Mouse (Mus musculus) liver, embryonic 14.5 days (tissue): ENCODE data around the gene 2210016F16Rik. TPM values are rescaled to one million over a fixed set of nuclear protein-coding genes. Genes with fewer than 3 reads are reported as not detected.

Experiments
- ATAC-seq: fragments of 200-750 bp; cut with Nextera tagmentation; 2 replicates; pipeline ENCODE4 v1.8.0; 2017; ENCODE audit warnings: moderate number of reproducible peaks, mild to moderate bottlenecking, moderate library complexity; ENCODE audit not compliant: insufficient read depth
- DNase-seq, 3 experiments: peaks; one replicate each; pipeline ENCODE4 v3.0.0-alpha.2; 2012 to 2013; ENCODE audit warnings: low read depth in 3 of 3, low spot score in 3 of 3
- H3K27ac ChIP-seq: fragments of 300-500 bp; sonication (generic); 2 replicates; pipeline ENCODE4 v1.5.1; 2014; ENCODE audit warnings: moderate library complexity, mild to moderate bottlenecking, control low read depth, inconsistent platforms
- H3K27me3 ChIP-seq: fragments of 300-500 bp; sonication (generic); 2 replicates; pipeline ENCODE4 v1.6.1; 2014; ENCODE audit warnings: mild to moderate bottlenecking, low read length, moderate library complexity; ENCODE audit not compliant: control insufficient read depth, insufficient read depth
- H3K36me3 ChIP-seq: fragments of 300-500 bp; sonication (generic); replicated peaks from 2 replicates; pipeline ENCODE4 v1.6.1; 2014; ENCODE audit warnings: low read depth; ENCODE audit not compliant: control insufficient read depth, insufficient read depth
- H3K4me1 ChIP-seq, 2 experiments: fragments of 200-500 bp in 1 of 2; fragments of 300-500 bp in 1 of 2; sonication (generic) in 1 of 2; replicated peaks; 2 replicates each; pipeline ENCODE4 v1.6.1; 2012 to 2014; ENCODE audit warnings: antibody characterized with exemption in 1 of 2, inconsistent platforms in 1 of 2, low read length in 1 of 2; ENCODE audit not compliant: control insufficient read depth in 2 of 2, insufficient read depth in 2 of 2
- H3K4me2 ChIP-seq: fragments of 300-500 bp; sonication (generic); 2 replicates; pipeline ENCODE4 v1.6.1; 2014; ENCODE audit warnings: low read depth, mild to moderate bottlenecking, control low read depth, moderate library complexity
- H3K4me3 ChIP-seq, 2 experiments: fragments of 200-500 bp in 1 of 2; fragments of 300-500 bp in 1 of 2; sonication (generic) in 1 of 2; 2 replicates each; pipeline ENCODE4 v1.5.1; 2012 to 2014; ENCODE audit warnings: low read depth in 2 of 2, low read length in 2 of 2, mild to moderate bottlenecking in 2 of 2, control low read depth in 1 of 2, inconsistent platforms in 1 of 2, moderate library complexity in 1 of 2; ENCODE audit not compliant: insufficient read depth in 1 of 2
- H3K9ac ChIP-seq: fragments of 300-500 bp; sonication (generic); replicated peaks from 2 replicates; pipeline ENCODE4 v1.6.1; 2014; ENCODE audit warnings: mild to moderate bottlenecking, control low read depth, moderate library complexity
- H3K9me3 ChIP-seq: fragments of 300-500 bp; sonication (generic); 2 replicates; pipeline ENCODE4 v1.6.1; 2016; ENCODE audit warnings: low read length, mixed read lengths; ENCODE audit not compliant: control insufficient read depth
- CTCF ChIP-seq: IDR thresholded peaks from 2 replicates; pipeline ENCODE4 v1.5.1; 2016; ENCODE audit warnings: antibody characterized with exemption, low read depth, control low read depth
- EP300 ChIP-seq: IDR thresholded peaks from 2 replicates; pipeline ENCODE4 v1.6.1; 2016; ENCODE audit warnings: antibody characterized with exemption, low read depth
- WGBS: fragments of 180-500 bp; shearing (Covaris S2); extraction: QIAGEN DNeasy Blood & Tissue Kit; methylation state at CpG from one replicate; pipeline ENCODE4 v1.1.7; 2014; ENCODE audit not compliant: insufficient replicate concordance; 5-methylcytosine and 5-hydroxymethylcytosine counted together
- polyA plus RNA-seq, 2 experiments: library from polyadenylated mRNA; depleted of rRNA in 1 of 2; stranded (reverse) in 1 of 2; unstranded in 1 of 2; fragments of >200 nt; fragmentation: Nextera tagmentation in 1 of 2; extraction: Ambion mirVana in 1 of 2; gene quantifications; 2 replicates each; pipeline versions ENCODE4 v1.2.1 to v1.2.3; 2012 to 2014

Gene 2210016F16Rik
- polyA plus RNA-seq, 2 experiments: 9.3 to 20.2 TPM

DNA sequence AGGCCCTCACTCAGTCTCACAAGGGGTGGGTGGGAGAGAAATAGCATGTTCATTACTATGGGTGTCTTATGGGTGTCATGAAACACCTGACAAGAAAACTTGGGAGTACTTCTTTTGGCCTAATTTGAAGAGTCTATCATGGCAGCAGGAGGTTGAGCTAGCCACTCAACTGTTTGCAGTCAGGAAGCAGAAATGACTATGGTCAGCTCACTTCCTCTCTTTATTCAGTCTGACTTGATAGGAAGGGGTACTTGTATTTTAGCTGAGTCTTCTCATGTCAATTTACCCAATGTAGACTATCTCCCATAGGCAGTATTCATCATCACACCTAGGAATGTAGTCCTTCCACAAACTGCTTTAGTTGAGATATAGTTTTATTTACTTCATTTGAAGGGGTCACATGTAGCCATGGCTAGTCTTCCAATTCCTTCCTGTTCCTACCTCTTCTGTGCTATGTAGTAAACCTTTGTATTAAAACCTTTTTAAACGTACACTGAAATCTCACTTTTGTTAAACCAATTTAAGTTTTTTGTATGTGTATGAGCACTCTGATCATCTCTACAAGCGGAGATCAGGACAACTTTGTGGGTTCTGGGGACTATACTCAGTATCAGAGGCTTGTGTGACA is 4.4 kb upstream of the 2210016F16Rik start:
- no peaks in the 10 kb centered on the region for H3K9me3 ChIP-seq
- H3K4me3 ChIP-seq: no peak overlapping the region
- ATAC-seq: no peak
- no peak overlapping the region for H3K27ac ChIP-seq
- H3K36me3 ChIP-seq: peaks cover 37% of the 10 kb centered on the region
- 77% methylated on average over 2 of the region's 2 CpGs for WGBS
- H3K27me3 ChIP-seq: no peaks in the 10 kb centered on the region
- no peak overlapping the region for H3K4me2 ChIP-seq
- no peak for DNase-seq
- TF ChIP-seq CTCF (no peak), EP300 (no peak)
- peaks cover 5 to 9% of the 10 kb centered on the region in 2 experiments; a peak in 3 of 4 replicates for H3K4me1 ChIP-seq
- H3K9ac ChIP-seq: no peak overlapping the region

DNA sequence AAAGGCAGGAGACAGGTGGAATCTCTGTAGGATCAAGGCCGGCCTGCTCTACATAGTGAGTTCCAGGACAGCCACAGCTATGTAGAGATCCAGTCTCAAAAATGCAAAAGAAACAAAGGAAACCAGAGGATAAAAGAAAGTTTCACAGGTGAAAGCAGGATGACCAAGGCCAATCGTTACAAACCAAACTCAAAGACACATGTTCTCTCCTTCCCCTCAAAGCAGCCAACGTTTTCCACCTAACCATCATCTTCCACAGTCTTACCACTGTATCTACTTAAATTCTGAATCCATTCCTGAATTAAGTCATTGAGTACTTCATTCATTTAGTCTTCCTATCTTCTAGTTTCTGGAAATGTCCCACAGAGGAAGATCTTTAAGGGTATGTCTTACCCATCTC is 3.4 kb upstream of the 2210016F16Rik start:
- no peaks in the 10 kb centered on the region for H3K9me3 ChIP-seq
- no peak overlapping the region for H3K27ac ChIP-seq
- 29% methylated on average over 3 of the region's 3 CpGs for WGBS
- H3K4me3 ChIP-seq: no peak overlapping the region
- no peaks in the 10 kb centered on the region for H3K27me3 ChIP-seq
- H3K4me2 ChIP-seq: no peak overlapping the region
- peaks cover 27% of the 10 kb centered on the region for H3K36me3 ChIP-seq
- no peak overlapping the region for H3K9ac ChIP-seq
- TF ChIP-seq CTCF (no peak), EP300 (no peak)
- H3K4me1 ChIP-seq: peaks cover 5 to 12% of the 10 kb centered on the region in 2 experiments; a peak in 3 of 4 replicates
- ATAC-seq: no peak
- DNase-seq: no peak

DNA sequence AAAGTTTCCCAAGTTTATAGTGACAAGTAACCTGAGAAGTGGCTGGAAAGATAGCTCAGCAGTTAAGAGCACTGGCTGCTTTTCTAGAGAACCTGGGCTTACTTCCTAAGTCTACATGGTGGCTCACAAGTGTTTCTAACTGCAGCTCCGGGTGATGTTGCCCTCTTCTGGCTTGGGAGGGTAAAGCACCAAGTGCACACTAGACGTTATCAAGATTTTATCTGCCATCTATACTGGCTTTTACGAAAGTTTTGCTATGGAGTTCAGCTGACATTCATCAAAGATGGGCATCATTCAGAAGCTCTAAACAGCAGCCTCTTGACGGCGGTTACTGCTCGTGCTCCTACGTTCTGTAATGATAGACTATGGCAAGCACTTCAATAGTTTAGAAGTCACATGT is 2.9 kb upstream of the 2210016F16Rik start:
- 14% methylated on average over 7 of the region's 7 CpGs for WGBS
- no peaks in the 10 kb centered on the region for H3K27me3 ChIP-seq
- no peak for ATAC-seq
- no peaks in the 10 kb centered on the region for H3K9me3 ChIP-seq
- H3K4me2 ChIP-seq: 0 out of 2 replicates have a peak overlapping the region, but pooled peaks have one; percentile 8
- H3K36me3 ChIP-seq: peaks cover 24% of the 10 kb centered on the region
- no peak overlapping the region for H3K4me3 ChIP-seq
- TF ChIP-seq EP300 (no peak), CTCF (peak; percentile 79)
- H3K4me1 ChIP-seq: peaks cover 5 to 12% of the 10 kb centered on the region in 2 experiments; a peak in 3 of 4 replicates
- peak in 2 of 3 experiments; percentile 54 to 57 for DNase-seq
- no peak overlapping the region for H3K9ac ChIP-seq
- H3K27ac ChIP-seq: no peak overlapping the region

DNA sequence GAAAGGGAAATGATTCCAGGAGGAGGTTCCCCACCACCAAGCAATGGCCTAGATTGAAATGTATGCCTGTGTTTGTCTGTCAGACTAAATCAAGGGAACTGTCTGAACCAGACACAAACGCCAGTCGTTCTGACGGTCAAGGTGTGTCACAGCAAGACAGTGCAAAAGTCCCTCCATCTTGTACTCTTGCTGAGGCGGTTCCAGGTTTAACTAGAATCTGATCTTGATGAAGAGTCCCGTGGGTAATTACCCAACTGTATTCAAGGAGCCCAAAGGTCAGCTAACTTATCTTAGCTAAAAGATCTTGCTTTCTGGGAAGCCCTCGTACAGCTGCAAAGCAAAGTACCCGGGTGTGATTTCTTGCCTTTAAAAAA is 509 bp upstream of the 2210016F16Rik start:
- Histone ChIP-seq H3K36me3 (peaks cover 25% of the 10 kb centered on the region), H3K9ac (peak overlapping the region; percentile 90), H3K4me3 (peak overlapping the region; percentile 75 to 93), H3K4me1 (peaks cover 5 to 12% of the 10 kb centered on the region in 2 experiments; a peak in 3 of 4 replicates), H3K9me3 (peaks cover 8% of the 10 kb centered on the region), H3K27me3 (no peaks in the 10 kb centered on the region), H3K27ac (peak overlapping the region; percentile 18; the same call in 1 of the 2 replicates), H3K4me2 (peak overlapping the region; percentile 90)
- no peak for DNase-seq
- no peak; the same call in 1 of the 2 replicates for ATAC-seq
- no peak for TF ChIP-seq CTCF
- no peak for TF ChIP-seq EP300
- 56% methylated on average over 7 of the region's 7 CpGs for WGBS

DNA sequence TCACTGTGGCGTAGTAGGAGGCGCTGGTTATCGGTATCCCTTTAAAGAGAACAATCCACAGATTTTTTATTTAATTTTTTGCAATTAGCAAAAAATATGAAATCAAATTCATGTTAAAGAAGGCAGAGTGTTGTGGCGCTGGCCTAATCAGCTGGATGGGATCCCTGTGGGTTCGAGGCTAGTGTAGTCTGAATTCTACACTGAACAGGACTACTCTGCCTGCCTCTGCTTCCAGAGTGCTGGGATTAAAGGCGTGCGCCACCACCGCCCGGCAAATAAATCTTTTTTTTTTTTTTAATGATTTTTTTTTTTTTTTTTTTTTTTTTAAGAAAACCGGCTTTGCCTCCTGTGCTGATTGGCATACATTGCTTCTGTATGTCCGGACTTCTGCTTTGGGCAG is 654 bp downstream of the 2210016F16Rik start:
- Histone ChIP-seq H3K27me3 (no peaks in the 10 kb centered on the region), H3K4me2 (peak overlapping the region; percentile 90), H3K4me3 (peak overlapping the region; percentile 75 to 93), H3K36me3 (peaks cover 23% of the 10 kb centered on the region), H3K9me3 (peaks cover 8% of the 10 kb centered on the region), H3K9ac (peak overlapping the region; percentile 90), H3K4me1 (peaks cover 5 to 12% of the 10 kb centered on the region in 2 experiments; a peak in 3 of 4 replicates), H3K27ac (no peak overlapping the region)
- WGBS: 44% methylated on average over 11 of the region's 11 CpGs
- DNase-seq (no peak), ATAC-seq (no peak)
- TF ChIP-seq CTCF: no peak
- TF ChIP-seq EP300: no peak
